ENCODE assay signal across 8 mouse cellular contexts in the genomic region with DNA sequence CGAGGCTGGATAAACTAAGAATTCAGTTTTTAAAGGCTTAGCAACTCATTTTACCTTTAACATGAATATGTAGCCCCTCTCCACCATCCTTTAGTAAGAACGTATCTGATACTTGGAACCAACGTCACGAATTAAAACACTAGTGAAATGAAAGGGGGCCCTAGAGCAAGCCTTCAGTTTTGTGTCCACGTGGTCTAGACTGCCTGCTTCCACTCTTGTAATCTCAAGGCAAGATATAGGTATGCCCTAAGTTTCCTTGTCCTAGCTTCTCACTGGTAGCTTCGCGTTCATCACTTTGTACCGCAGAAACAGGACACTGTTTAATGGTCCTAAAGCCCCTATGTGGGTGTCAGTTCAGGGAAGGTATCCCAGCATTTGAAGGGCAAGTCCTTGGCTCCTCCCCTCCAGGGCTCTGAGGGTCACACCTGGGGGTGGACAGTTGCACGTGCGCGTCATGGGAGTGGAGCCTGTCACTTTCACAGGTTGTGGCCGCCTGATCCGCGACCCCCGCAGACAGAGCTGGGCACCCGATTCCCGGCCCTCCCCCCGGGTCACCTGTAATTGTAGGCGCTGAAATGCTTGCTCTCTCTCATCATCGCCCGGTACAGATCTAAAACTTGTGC. TPM values are rescaled to one million over a fixed set of nuclear protein-coding genes. Genes with fewer than 3 reads are reported as not detected.
DNase-seq lines count a peak whose midpoint lies in the region; ATAC-seq and TF ChIP-seq lines count a peak whose summit lies in the region.

No protein-coding gene starts in this region.

- no peak for TF ChIP-seq POLR2A in small intestine, adult 2 months (IDR thresholded peaks at IDR 0.05; ENCODE audit: low read depth, low read length)

- H3K4me3 ChIP-seq in intestine, embryonic 14.5 days (ENCODE audit: low read depth, low read length), result peak overlapping the region; percentile 90
- H3K4me3 ChIP-seq in midbrain, embryonic 10.5 days, result peak overlapping the region; percentile 75
- H3K4me3 ChIP-seq in small intestine, adult 2 months (ENCODE audit: low read depth, low read length), result peak overlapping the region; percentile 84

- H3K4me1 ChIP-seq in intestine, embryonic 14.5 days (replicated peaks; ENCODE audit: control insufficient read depth, insufficient read depth, low read length), result no peaks in the 10 kb centered on the region; the same call in 1 of the 2 replicates
- H3K4me1 ChIP-seq in midbrain, embryonic 10.5 days, result peaks cover 28% of the 10 kb centered on the region
- no peaks in the 10 kb centered on the region for H3K4me1 ChIP-seq in small intestine, adult 2 months (ENCODE audit: control insufficient read depth, insufficient read depth, insufficient read length, low read length)

- no peak for TF ChIP-seq CTCF in small intestine, adult 2 months (IDR thresholded peaks at IDR 0.05; ENCODE audit: extremely low read depth, insufficient read length, insufficient replicate concordance, low read depth, low read length)

- peak overlapping the region; percentile 97 for H3K27ac ChIP-seq in intestine, embryonic 14.5 days (ENCODE audit: low read depth)
- peak overlapping the region; percentile 99 for H3K27ac ChIP-seq in midbrain, embryonic 10.5 days (replicated peaks)
- no peak overlapping the region for H3K27ac ChIP-seq in small intestine, adult 2 months (ENCODE audit: insufficient read depth, low read depth, low read length)

- H3K27me3 ChIP-seq in intestine, embryonic 14.5 days (replicated peaks; ENCODE audit: control insufficient read depth, insufficient read depth, low read length), result no peaks in the 10 kb centered on the region
- no peaks in the 10 kb centered on the region for H3K27me3 ChIP-seq in midbrain, embryonic 10.5 days (ENCODE audit: low read depth, poor library complexity, severe bottlenecking)
- H3K27me3 ChIP-seq in small intestine, adult 2 months (ENCODE audit: control insufficient read depth, insufficient read depth, low read length), result no peaks in the 10 kb centered on the region

- DNase-seq in adrenal gland, adult (ENCODE audit: inconsistent age in 2 of 2, low spot score in 1 of 2), result peak; percentile 71 to 84
- peak; percentile 53 to 62 for DNase-seq in cerebellum, postnatal 25 days
- DNase-seq in frontal cortex, postnatal 25 days (ENCODE audit: low spot score in 2 of 2), result peak; percentile 19 to 22
- peak; percentile 74 for DNase-seq in intestine, embryonic 14.5 days (ENCODE audit: low spot score)
- peak; percentile 39 to 43 for DNase-seq in left cerebral cortex, postnatal 36 days (ENCODE audit: low spot score in 2 of 2)
- peak; percentile 41 for DNase-seq in midbrain, embryonic 10.5 days (ENCODE audit: low spot score)
- DNase-seq in adipocyte (ENCODE audit: low spot score), result no peak

- no peaks in the 10 kb centered on the region for H3K9me3 ChIP-seq in intestine, embryonic 14.5 days (ENCODE audit: control insufficient read depth, low read length)
- no peaks in the 10 kb centered on the region for H3K9me3 ChIP-seq in midbrain, embryonic 10.5 days (replicated peaks)

- 7% methylated on average over 21 of the region's 21 CpGs for WGBS in intestine, embryonic 14.5 days
- WGBS in midbrain, embryonic 10.5 days, result 7% methylated on average over 21 of the region's 21 CpGs
- 6% methylated on average over 21 of the region's 21 CpGs for WGBS in small intestine, adult 2 months

- intact Hi-C loops in left cerebral cortex, postnatal 36 days (cut with DNase I), result loop anchor here (5.0 kb wide), 2 partner anchors 99 to 616 kb away; no protein-coding TSS in a partner anchor

- peak; percentile 40 for ATAC-seq in intestine, embryonic 14.5 days (replicated peaks; ENCODE audit: low FRiP score, low TSS enrichment, low read depth)

- no peaks in the 10 kb centered on the region for H3K36me3 ChIP-seq in intestine, embryonic 14.5 days (ENCODE audit: control insufficient read depth, insufficient read depth, low read length)
- H3K36me3 ChIP-seq in midbrain, embryonic 10.5 days, result no peaks in the 10 kb centered on the region
- H3K36me3 ChIP-seq in small intestine, adult 2 months (ENCODE audit: control insufficient read depth, insufficient read depth, low read length), result no peaks in the 10 kb centered on the region

- peak overlapping the region; percentile 94 for H3K4me2 ChIP-seq in intestine, embryonic 14.5 days (ENCODE audit: low read length)

- peak overlapping the region; percentile 76 for H3K9ac ChIP-seq in intestine, embryonic 14.5 days (ENCODE audit: low read length)

RNA-seq across cellular contexts. Expression of a gene that starts 0.6 kb away (rescaled TPM):
- polyA plus RNA-seq in intestine, embryonic 14.5 days (2014; fragmentation: Nextera tagmentation; extraction: Ambion mirVana), result 37.6 and 40.6 TPM in 2 replicates
- total RNA-seq in left cerebral cortex, postnatal 36 days (2021), result 10 to 100 TPM; 34.6 to 35.7 TPM
- polyA plus RNA-seq in midbrain, embryonic 10.5 days (2016; fragmentation: Nextera tagmentation; extraction: Ambion mirVana), result 25.2 and 26.4 TPM in 2 replicates
- 23.4 and 42.6 TPM in 2 replicates for polyA plus RNA-seq in small intestine, adult 2 months (2012; rRNA removed)

RNA-seq across cellular contexts. Expression of a gene that starts 0.7 kb away (rescaled TPM):
- polyA plus RNA-seq in intestine, embryonic 14.5 days (2014; fragmentation: Nextera tagmentation; extraction: Ambion mirVana), result 27.4 and 28.5 TPM in 2 replicates
- total RNA-seq in left cerebral cortex, postnatal 36 days (2021), result 10 to 100 TPM; 21.7 to 23.0 TPM
- 23.9 TPM in 2 replicates for polyA plus RNA-seq in midbrain, embryonic 10.5 days (2016; fragmentation: Nextera tagmentation; extraction: Ambion mirVana)
- polyA plus RNA-seq in small intestine, adult 2 months (2012; rRNA removed), result 1.3 and 2.6 TPM in 2 replicates
